Mouse (Mus musculus) lung, embryonic 15.5 days (tissue): ENCODE data around the gene Bend4. TPM values are rescaled to one million over a fixed set of nuclear protein-coding genes. Genes with fewer than 3 reads are reported as not detected.

Experiments used
- ATAC-seq: fragments of 200-750 bp; cut with Nextera tagmentation; 2 replicates; pipeline ENCODE4 v1.8.0; 2017; ENCODE audit warnings: moderate number of reproducible peaks, borderline replicate concordance; ENCODE audit not compliant: low FRiP score, low TSS enrichment; ENCODE audit errors: extremely low read depth
- H3K27ac ChIP-seq: fragments of 300-500 bp; sonication (generic); 2 replicates; pipeline ENCODE4 v1.5.1; 2015; ENCODE audit warnings: moderate library complexity, mild to moderate bottlenecking, inconsistent platforms
- H3K27me3 ChIP-seq: fragments of 300-500 bp; sonication (generic); 2 replicates; pipeline ENCODE4 v1.6.1; 2015; ENCODE audit warnings: inconsistent platforms
- H3K36me3 ChIP-seq: fragments of 300-500 bp; sonication (generic); 2 replicates; pipeline ENCODE4 v1.6.1; 2015; ENCODE audit warnings: inconsistent platforms
- H3K4me1 ChIP-seq: fragments of 300-500 bp; sonication (generic); 2 replicates; pipeline ENCODE4 v1.6.1; 2015; ENCODE audit warnings: inconsistent platforms
- H3K4me2 ChIP-seq: fragments of 300-500 bp; sonication (generic); 2 replicates; pipeline ENCODE4 v1.6.1; 2015; ENCODE audit warnings: inconsistent platforms, mild to moderate bottlenecking, moderate library complexity
- H3K4me3 ChIP-seq: fragments of 300-500 bp; sonication (generic); 2 replicates; pipeline ENCODE4 v1.5.1; 2015; ENCODE audit warnings: mild to moderate bottlenecking, inconsistent platforms
- H3K9ac ChIP-seq: fragments of 300-500 bp; sonication (generic); 2 replicates; pipeline ENCODE4 v1.6.1; 2015; ENCODE audit warnings: inconsistent platforms
- H3K9me3 ChIP-seq: fragments of 300-500 bp; sonication (generic); 2 replicates; pipeline ENCODE4 v1.6.1; 2016; ENCODE audit warnings: inconsistent platforms
- WGBS: fragments of 180-500 bp; shearing (Covaris S2); methylation state at CpG from one replicate; pipeline ENCODE4 v1.1.7; 2015; 5-methylcytosine and 5-hydroxymethylcytosine counted together
- polyA plus RNA-seq: library from polyadenylated mRNA; unstranded; fragments of >200 nt; fragmentation: Nextera tagmentation; extraction: Ambion mirVana; gene quantifications from 2 replicates; pipeline ENCODE4 v1.2.1, GENCODE M21; 2015

The Bend4 gene
- polyA plus RNA-seq, 1 experiment from 2014 or later, result 7.4 TPM

- no peak overlapping the region for H3K4me3 ChIP-seq
- H3K4me1 ChIP-seq, result no peaks in the 10 kb centered on the region
- WGBS, result 89% methylated on average over 2 of the region's 2 CpGs
- H3K27me3 ChIP-seq, result no peaks in the 10 kb centered on the region
- H3K9me3 ChIP-seq, result no peaks in the 10 kb centered on the region
- H3K4me2 ChIP-seq, result no peak overlapping the region
- no peak for ATAC-seq
- H3K9ac ChIP-seq, result no peak overlapping the region
- no peaks in the 10 kb centered on the region for H3K36me3 ChIP-seq
- H3K27ac ChIP-seq, result no peak overlapping the region
These were observed 46.4 kb downstream of the Bend4 start for GRCm38 (mm10) chr5:67381690-67382089.

- no peaks in the 10 kb centered on the region for H3K27me3 ChIP-seq
- WGBS, result 58% methylated on average over 8 of the region's 8 CpGs
- H3K4me1 ChIP-seq, result no peaks in the 10 kb centered on the region
- H3K9ac ChIP-seq, result no peak overlapping the region
- H3K4me3 ChIP-seq, result no peak overlapping the region
- ATAC-seq, result no peak
- no peak overlapping the region for H3K27ac ChIP-seq
- no peaks in the 10 kb centered on the region for H3K36me3 ChIP-seq
- H3K9me3 ChIP-seq, result no peaks in the 10 kb centered on the region
- no peak overlapping the region for H3K4me2 ChIP-seq
These were observed 51.0 kb downstream of the Bend4 start for GRCm38 (mm10) chr5:67377044-67377621.

GRCm38 (mm10) chr5:67362931-67363330 is 65.2 kb downstream of the Bend4 start:
- H3K9me3 ChIP-seq, result no peaks in the 10 kb centered on the region
- no peak overlapping the region for H3K4me3 ChIP-seq
- no peaks in the 10 kb centered on the region for H3K36me3 ChIP-seq
- H3K4me1 ChIP-seq, result no peaks in the 10 kb centered on the region
- no peak overlapping the region for H3K27ac ChIP-seq
- H3K9ac ChIP-seq, result no peak overlapping the region
- no peak overlapping the region for H3K4me2 ChIP-seq
- H3K27me3 ChIP-seq, result no peaks in the 10 kb centered on the region
- 50% methylated on average over 2 of the region's 2 CpGs for WGBS
- ATAC-seq, result no peak

GRCm38 (mm10) chr5:67362316-67362715 is 65.8 kb downstream of the Bend4 start:
- Histone ChIP-seq H3K4me3 (no peak overlapping the region), H3K4me2 (no peak overlapping the region), H3K4me1 (no peaks in the 10 kb centered on the region), H3K27me3 (no peaks in the 10 kb centered on the region), H3K9ac (no peak overlapping the region), H3K27ac (no peak overlapping the region), H3K9me3 (no peaks in the 10 kb centered on the region), H3K36me3 (no peaks in the 10 kb centered on the region)
- WGBS, result 89% methylated on average over 10 of the region's 10 CpGs
- ATAC-seq, result no peak

GRCm38 (mm10) chr5:67348949-67349348 is 79.2 kb downstream of the Bend4 start:
- no peak for ATAC-seq
- Histone ChIP-seq H3K36me3 (peaks cover 61% of the 10 kb centered on the region), H3K9ac (no peak overlapping the region), H3K4me2 (no peak overlapping the region), H3K4me3 (no peak overlapping the region), H3K27ac (no peak overlapping the region), H3K27me3 (no peaks in the 10 kb centered on the region), H3K4me1 (no peaks in the 10 kb centered on the region), H3K9me3 (no peaks in the 10 kb centered on the region)
- 80% methylated on average over 10 of the region's 10 CpGs for WGBS

- WGBS, result 91% methylated on average over 2 of the region's 2 CpGs
- Histone ChIP-seq H3K4me3 (no peak overlapping the region), H3K27ac (no peak overlapping the region), H3K4me2 (no peak overlapping the region), H3K36me3 (peaks cover 57% of the 10 kb centered on the region), H3K9me3 (no peaks in the 10 kb centered on the region), H3K9ac (no peak overlapping the region), H3K4me1 (no peaks in the 10 kb centered on the region), H3K27me3 (no peaks in the 10 kb centered on the region)
- ATAC-seq, result no peak
These were observed 81.0 kb downstream of the Bend4 start for GRCm38 (mm10) chr5:67347060-67347459.

Other genes with a start within 250 kb of the Bend4 start
- 80.9 and 83.8 TPM in 2 replicates for gene Tmem33, start 167.7 kb downstream of the Bend4 start, polyA plus RNA-seq
- gene Slc30a9, start 121.4 kb downstream of the Bend4 start, polyA plus RNA-seq, result 77.2 and 81.1 TPM in 2 replicates
- 2.8 and 3.1 TPM in 2 replicates for gene Shisa3, start 179.6 kb upstream of the Bend4 start, polyA plus RNA-seq